Mouse (Mus musculus) midbrain, embryonic 10.5 days (tissue): ENCODE measurements around the gene Cd52. TPM values are rescaled to one million over a fixed set of nuclear protein-coding genes. Genes with fewer than 3 reads are reported as not detected.

Experiments
- DNase-seq: peaks from one replicate; pipeline ENCODE4 v3.0.0-alpha.2; 2017; ENCODE audit warnings: low spot score
- H3K27ac ChIP-seq: fragments of 300-500 bp; sonication (generic); replicated peaks from 2 replicates; pipeline ENCODE4 v1.5.1; 2016; ENCODE audit warnings: mild to moderate bottlenecking
- H3K27me3 ChIP-seq: fragments of 300-500 bp; sonication (generic); 2 replicates; pipeline ENCODE4 v1.6.1; 2016; ENCODE audit warnings: low read depth, mild to moderate bottlenecking; ENCODE audit not compliant: poor library complexity, severe bottlenecking
- H3K36me3 ChIP-seq: fragments of 300-500 bp; sonication (generic); 2 replicates; pipeline ENCODE4 v1.6.1; 2016; ENCODE audit warnings: mild to moderate bottlenecking, moderate library complexity
- H3K4me1 ChIP-seq: fragments of 300-500 bp; sonication (generic); 2 replicates; pipeline ENCODE4 v1.6.1; 2016
- H3K4me3 ChIP-seq: fragments of 300-500 bp; sonication (generic); 2 replicates; pipeline ENCODE4 v1.5.1; 2016; ENCODE audit warnings: mild to moderate bottlenecking, moderate library complexity
- H3K9me3 ChIP-seq: fragments of 300-500 bp; sonication (generic); replicated peaks from 2 replicates; pipeline ENCODE4 v1.6.1; 2016; ENCODE audit warnings: mild to moderate bottlenecking
- WGBS: fragments of 180-500 bp; shearing (Covaris S2); methylation state at CpG from one replicate; pipeline ENCODE4 v1.1.7; 2016; 5-methylcytosine and 5-hydroxymethylcytosine counted together
- polyA plus RNA-seq: library from polyadenylated mRNA; unstranded; fragments of >200 nt; fragmentation: Nextera tagmentation; extraction: Ambion mirVana; gene quantifications from 2 replicates; pipeline ENCODE4 v1.2.1, GENCODE M21; 2016

Gene Cd52
- polyA plus RNA-seq, 1 experiment from 2014 or later: 5.1 TPM

DNA sequence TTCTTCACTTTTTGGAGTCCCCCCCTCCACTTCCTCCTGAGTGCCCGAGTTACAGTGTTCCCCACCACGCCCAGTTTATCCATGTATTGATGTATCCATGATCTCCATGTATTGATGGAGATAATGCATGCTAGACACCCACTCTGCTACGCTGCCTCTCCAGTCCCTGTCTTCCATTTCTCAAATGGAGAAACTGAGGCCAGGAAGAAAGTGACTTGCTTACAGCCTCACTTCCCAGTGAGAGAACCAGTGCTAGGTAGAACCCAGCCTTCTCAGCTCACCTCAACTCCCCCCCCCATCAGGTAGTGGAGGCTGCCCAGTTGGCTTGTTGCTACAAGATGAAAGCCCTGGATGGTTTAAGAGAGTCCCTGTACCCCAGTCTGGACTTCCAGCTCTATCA lies 41.3 kb downstream of the Cd52 start, which contains the start of gene Zfp683:
Zfp683 (plus strand) TSS at position 301 of the 400 bp plus-strand sequence.
- peak within 1 kb of the TSS; percentile 35; the same call in 1 of the 2 replicates for H3K27ac ChIP-seq
- no peak within 1 kb of the TSS for H3K4me3 ChIP-seq
- no peak for DNase-seq
- H3K9me3 ChIP-seq: no peaks in the 10 kb centered on the region
- 90% methylated on average over 3 of the region's 3 CpGs for WGBS
- peaks cover 20% of the 10 kb centered on the region for H3K4me1 ChIP-seq
- no peaks in the 10 kb centered on the region for H3K36me3 ChIP-seq
- peaks cover 6% of the 10 kb centered on the region for H3K27me3 ChIP-seq

DNA sequence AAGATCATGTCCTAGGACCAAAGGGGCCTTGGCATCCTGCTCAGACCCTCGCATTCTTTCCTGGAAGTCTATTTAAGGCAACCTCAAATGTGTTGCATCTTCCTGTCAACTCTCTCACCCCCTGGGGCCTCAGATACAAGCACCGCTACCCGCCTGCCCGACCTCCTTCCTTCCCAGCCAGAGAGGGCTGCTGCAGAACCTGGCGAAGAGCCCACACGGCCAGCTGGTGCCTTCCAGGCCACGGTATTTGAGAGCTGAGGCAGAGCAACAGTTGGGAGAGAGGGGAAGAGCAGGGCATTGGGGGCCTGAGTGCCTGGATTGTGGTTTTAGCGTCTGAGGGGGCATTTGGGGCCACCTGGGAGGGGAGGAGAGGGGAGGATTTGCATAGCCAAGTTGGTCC lies 42.3 kb downstream of the Cd52 start:
- Histone ChIP-seq H3K36me3 (no peaks in the 10 kb centered on the region), H3K27ac (no peak overlapping the region)
- whole genome bisulfite sequencing: 52% methylated on average over 8 of the region's 8 CpGs

DNA sequence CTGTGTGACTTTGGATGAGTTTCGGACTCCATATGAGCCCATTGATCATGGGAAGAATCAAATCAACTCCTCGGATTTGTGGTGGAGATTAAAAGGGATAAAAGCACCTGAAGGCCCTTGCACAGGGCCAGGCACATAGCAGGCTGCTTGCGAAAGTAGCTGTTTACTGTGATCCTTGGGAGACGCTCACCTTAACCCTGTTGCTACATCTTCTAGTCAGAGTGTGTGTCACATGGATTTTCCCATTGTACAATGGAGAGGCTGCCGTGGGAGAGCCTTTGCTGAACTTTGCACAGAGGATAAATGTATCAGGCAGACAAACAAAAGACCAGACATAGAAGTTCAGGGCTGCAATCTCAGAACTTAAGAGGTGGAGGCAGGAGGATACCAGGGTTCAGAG lies 43.0 kb downstream of the Cd52 start:
- 83% methylated on average over 5 of the region's 5 CpGs for WGBS
- Histone ChIP-seq H3K4me3 (no peak overlapping the region), H3K27ac (no peak overlapping the region), H3K36me3 (no peaks in the 10 kb centered on the region), H3K9me3 (no peaks in the 10 kb centered on the region), H3K4me1 (peaks cover 12% of the 10 kb centered on the region), H3K27me3 (peaks cover 4% of the 10 kb centered on the region; the same call in 1 of the 2 replicates)
- no peak for DNase-seq

More for the DNA sequence above, 42.3 kb downstream of the Cd52 start:
- Histone ChIP-seq H3K9me3 (no peaks in the 10 kb centered on the region), H3K4me3 (no peak overlapping the region), H3K4me1 (peaks cover 12% of the 10 kb centered on the region), H3K27me3 (peaks cover 4% of the 10 kb centered on the region; the same call in 1 of the 2 replicates)
- no peak for DNase-seq

DNA sequence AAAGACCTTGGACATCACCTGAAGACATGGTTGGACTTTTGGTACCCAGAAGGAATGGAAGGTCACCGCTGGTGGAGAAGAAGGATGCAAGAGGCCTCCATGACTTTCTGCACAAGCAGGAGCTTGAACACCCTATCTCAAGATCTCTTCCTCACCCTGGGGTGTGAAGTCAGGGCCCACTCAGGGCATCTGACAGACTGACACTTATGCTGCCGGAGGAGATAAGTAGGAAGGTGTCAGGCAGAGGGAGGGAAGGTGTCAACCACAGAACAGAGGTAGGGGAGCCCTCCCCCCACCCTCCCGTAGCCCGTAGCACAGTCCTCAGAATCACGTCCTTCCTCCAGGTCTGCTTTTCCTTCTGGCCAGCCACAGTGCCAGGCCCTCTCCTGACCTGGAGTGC lies 47.2 kb downstream of the Cd52 start:
- Histone ChIP-seq H3K4me1 (peaks cover 10% of the 10 kb centered on the region), H3K36me3 (no peaks in the 10 kb centered on the region), H3K27ac (no peak overlapping the region; the same call in 1 of the 2 replicates), H3K9me3 (no peaks in the 10 kb centered on the region), H3K4me3 (no peak overlapping the region), H3K27me3 (no peaks in the 10 kb centered on the region)
- WGBS: 85% methylated on average over 5 of the region's 5 CpGs
- no peak for DNase-seq

DNA sequence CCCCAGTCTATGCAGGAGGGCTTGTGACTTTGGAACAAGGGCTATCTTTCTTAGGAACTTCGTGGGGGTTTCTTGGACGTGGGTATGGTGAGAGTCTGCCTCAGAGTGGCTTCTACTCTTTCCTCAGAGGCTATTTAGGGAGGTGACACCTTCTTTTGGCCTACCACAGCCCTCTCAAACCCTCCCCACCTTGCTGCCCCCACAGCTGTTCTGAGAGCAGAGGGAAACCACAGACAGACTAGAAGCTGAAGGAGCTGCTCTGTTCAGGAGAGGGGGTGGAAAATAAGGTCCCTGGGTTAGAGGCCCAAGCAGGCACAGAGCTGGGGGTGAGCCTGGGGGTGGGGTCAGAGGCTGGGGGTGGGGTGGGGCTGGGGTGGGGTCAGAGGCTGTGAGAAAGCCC lies 51.8 kb downstream of the Cd52 start:
- Histone ChIP-seq H3K27me3 (no peaks in the 10 kb centered on the region), H3K4me3 (no peak overlapping the region), H3K9me3 (no peaks in the 10 kb centered on the region), H3K36me3 (no peaks in the 10 kb centered on the region), H3K4me1 (no peaks in the 10 kb centered on the region; the same call in 1 of the 2 replicates), H3K27ac (no peak overlapping the region)
- 62% methylated on average over 2 of the region's 2 CpGs for WGBS
- DNase-seq: no peak

DNA sequence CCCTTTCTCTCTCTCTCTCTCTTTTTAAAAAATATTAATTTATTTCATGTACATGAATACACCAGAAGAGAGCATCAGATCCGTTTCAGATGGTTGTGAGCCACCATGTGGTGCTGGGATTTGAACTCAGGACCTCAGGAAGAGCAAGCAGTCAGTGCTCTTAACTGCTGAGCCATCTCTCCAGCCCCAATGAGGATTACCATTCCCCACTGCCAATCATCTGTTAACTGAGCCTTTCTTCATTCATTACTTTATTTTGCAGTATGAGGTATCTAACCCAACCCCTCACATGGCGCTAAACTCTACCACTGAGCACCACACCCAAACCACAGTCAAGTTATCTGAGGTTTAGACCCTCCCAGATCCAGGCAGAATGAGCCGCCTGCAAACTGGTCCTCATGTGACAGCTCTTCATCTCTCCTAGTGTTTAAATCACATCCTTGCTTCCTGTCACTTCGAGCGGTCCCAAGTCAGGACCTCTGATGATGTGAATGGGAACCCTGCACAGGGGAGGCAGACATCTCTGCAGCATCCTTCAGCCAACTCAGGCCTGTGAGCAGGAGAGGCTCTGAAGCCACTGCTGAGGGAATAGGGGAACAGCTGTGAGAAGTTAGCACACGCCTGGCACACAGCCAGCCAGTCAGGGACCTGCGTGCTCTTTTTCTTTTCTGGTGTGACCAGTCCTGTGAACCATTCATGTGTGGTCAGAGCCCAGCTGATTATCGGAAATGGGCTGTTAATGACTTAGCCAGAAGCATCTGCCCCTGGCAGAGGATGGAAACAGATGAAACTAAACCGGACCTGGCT lies 53.4 kb downstream of the Cd52 start:
- no peaks in the 10 kb centered on the region for H3K27me3 ChIP-seq
- no peak overlapping the region for H3K27ac ChIP-seq
- no peaks in the 10 kb centered on the region for H3K36me3 ChIP-seq
- no peak for DNase-seq
- no peaks in the 10 kb centered on the region for H3K9me3 ChIP-seq
- no peaks in the 10 kb centered on the region for H3K4me1 ChIP-seq
- H3K4me3 ChIP-seq: no peak overlapping the region
- WGBS: 76% methylated on average over 9 of the region's 9 CpGs

DNA sequence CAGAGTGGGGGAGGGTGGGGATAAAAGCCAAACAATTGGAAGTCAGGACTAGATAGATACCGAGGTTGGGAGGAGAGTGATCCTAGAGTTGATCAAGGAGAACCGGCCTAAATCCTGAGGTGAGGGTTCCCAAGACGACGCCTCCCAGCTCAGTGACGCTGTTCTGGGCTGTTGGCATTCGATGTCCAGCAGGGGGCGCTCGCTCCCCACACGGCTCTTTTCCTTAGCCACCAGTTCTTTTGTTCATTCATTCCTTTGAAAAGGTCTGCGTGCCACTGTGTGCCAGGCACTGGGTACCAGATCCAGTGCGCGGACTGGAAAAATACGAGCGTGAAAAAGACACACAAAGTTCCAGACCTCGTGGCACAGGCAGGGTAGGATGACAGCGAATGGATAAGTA lies 58.9 kb downstream of the Cd52 start:
- WGBS: 7% methylated on average over 16 of the region's 16 CpGs
- H3K4me3 ChIP-seq: peak overlapping the region; percentile 16; the same call in 1 of the 2 replicates
- no peaks in the 10 kb centered on the region; the same call in 1 of the 2 replicates for H3K9me3 ChIP-seq
- H3K4me1 ChIP-seq: peaks cover 6% of the 10 kb centered on the region
- H3K36me3 ChIP-seq: no peaks in the 10 kb centered on the region
- H3K27me3 ChIP-seq: no peaks in the 10 kb centered on the region
- peak; percentile 83 for DNase-seq
- peak overlapping the region; percentile 49; the same call in 1 of the 2 replicates for H3K27ac ChIP-seq

Other genes starting within 250 kb of the Cd52 start
- 32.4 and 34.5 TPM in 2 replicates for gene Rps6ka1, start 207.3 kb downstream of the Cd52 start, polyA plus RNA-seq
- gene Hmgn2, start 126.4 kb downstream of the Cd52 start, polyA plus RNA-seq: 3,615 and 3,770 TPM in 2 replicates
- 38.8 and 41.4 TPM in 2 replicates for gene Dhdds, start 94.2 kb downstream of the Cd52 start, polyA plus RNA-seq
- gene Lin28a, start 76.2 kb downstream of the Cd52 start, polyA plus RNA-seq: 16.9 and 29.2 TPM in 2 replicates
- gene Zfp683, start 41.2 kb downstream of the Cd52 start, polyA plus RNA-seq: not detected in 2 replicates
- gene Crybg2, start 34.3 kb downstream of the Cd52 start, polyA plus RNA-seq: 2.0 TPM in 2 replicates
- gene Ubxn11, start 7.5 kb upstream of the Cd52 start, polyA plus RNA-seq: 4.8 and 6.5 TPM in 2 replicates
- 302 and 324 TPM in 2 replicates for gene Sh3bgrl3, start 33.7 kb upstream of the Cd52 start, polyA plus RNA-seq
- 33.7 and 35.9 TPM in 2 replicates for gene Cep85, start 92.0 kb upstream of the Cd52 start, polyA plus RNA-seq
- gene Gm7534, start 107.9 kb upstream of the Cd52 start, polyA plus RNA-seq: not detected in 2 replicates
- not detected in 2 replicates for gene Catsper4, start 132.3 kb upstream of the Cd52 start, polyA plus RNA-seq
- 0.22 and 0.35 TPM in 2 replicates for gene Cnksr1, start 143.3 kb upstream of the Cd52 start, polyA plus RNA-seq
- 0.25 and 1.0 TPM in 2 replicates for gene E130218I03Rik, start 148.6 kb upstream of the Cd52 start, polyA plus RNA-seq
- gene Zfp593, start 150.5 kb upstream of the Cd52 start, polyA plus RNA-seq: 19.4 and 22.9 TPM in 2 replicates
- gene Gm30191, start 151.9 kb upstream of the Cd52 start, polyA plus RNA-seq: 0.20 TPM in 1 of 2 replicates, not detected in the other
- 5.7 and 9.5 TPM in 2 replicates for gene Grrp1, start 159.0 kb upstream of the Cd52 start, polyA plus RNA-seq
- 21.6 and 23.8 TPM in 2 replicates for gene Pdik1l, start 192.8 kb upstream of the Cd52 start, polyA plus RNA-seq
- 0.36 and 0.87 TPM in 2 replicates for gene Trim63, start 220.0 kb upstream of the Cd52 start, polyA plus RNA-seq
- 0.10 TPM in 1 of 2 replicates, not detected in the other for gene Slc30a2, start 248.1 kb upstream of the Cd52 start, polyA plus RNA-seq